Comparison of ENCODE assay signal across 9 mouse cellular contexts in the genomic region with DNA sequence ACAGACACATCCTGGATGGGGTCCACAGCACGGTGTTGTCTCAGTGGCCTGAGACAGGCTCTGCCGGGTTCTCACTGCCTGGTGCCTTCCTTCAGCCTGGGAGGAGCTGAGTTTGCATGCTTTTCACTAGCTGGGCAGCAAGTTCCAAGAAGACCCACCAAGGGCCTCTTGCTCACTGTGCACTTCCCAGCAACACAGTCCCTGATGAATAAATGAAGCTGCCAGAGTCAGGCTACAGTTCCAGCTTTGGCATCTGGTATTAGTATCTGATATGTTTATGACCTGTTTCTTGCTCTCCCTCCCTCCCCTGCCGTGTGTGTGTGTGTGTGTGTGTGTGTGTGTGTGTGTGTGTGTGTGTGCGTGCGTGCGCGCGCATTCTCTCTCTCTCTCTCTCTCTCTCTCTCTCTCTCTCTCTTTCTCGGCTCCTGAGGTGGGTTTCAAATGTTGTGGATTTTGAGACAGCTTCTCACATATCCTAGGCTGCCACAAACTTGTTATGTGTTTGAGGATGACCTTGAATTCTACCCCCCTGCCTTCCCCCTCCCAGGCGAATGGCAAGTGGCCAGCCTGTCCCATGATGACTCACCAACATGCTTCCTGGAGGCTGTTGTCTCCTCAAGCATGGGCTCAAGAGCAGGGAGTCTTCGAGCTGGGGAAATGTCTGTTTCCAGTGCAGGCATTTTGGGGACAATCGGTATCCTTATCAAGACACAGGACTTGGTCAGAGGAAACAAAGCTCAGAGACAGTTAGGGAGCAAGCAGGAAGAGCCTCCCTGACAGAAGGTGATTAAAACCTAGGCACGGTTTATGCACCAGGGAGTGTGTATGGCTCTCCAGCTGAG.
DNase-seq lines count a peak whose midpoint lies in the region; ATAC-seq and TF ChIP-seq lines count a peak whose summit lies in the region.
"Had no signal": no experiment of that assay in that cellular context is flagged by ENCODE, and none has a peak within 500 bp of the region (broad histone marks: within the 10 kb centered on the region; RNA-seq: fewer than 3 reads in every experiment).

No protein-coding gene starts in this region.

- peak overlapping the region; percentile 33; the same call in 1 of the 2 replicates for H3K27ac ChIP-seq in intestine, embryonic 16.5 days (ENCODE audit: low read length)
- H3K27ac ChIP-seq in intestine, embryonic 15.5 days, result no peak overlapping the region
- 0 out of 2 replicates have a peak overlapping the region, but pooled peaks have one; percentile 2 for H3K27ac ChIP-seq in brown adipose tissue, adult 24 weeks (replicated peaks; ENCODE audit: low read depth, low read length)
- H3K27ac ChIP-seq in heart, embryonic 14.5 days (replicated peaks in 1 of 2; ENCODE audit: control insufficient read depth in 1 of 2, insufficient read depth in 1 of 2, low read depth in 2 of 2, low read length in 2 of 2), result peak overlapping the region; percentile 52 to 55; a peak in 3 of 4 replicates
- H3K27ac ChIP-seq in lung, embryonic 14.5 days (ENCODE audit: low read depth), result no peak overlapping the region; the same call in 1 of the 2 replicates
- H3K27ac ChIP-seq in midbrain, postnatal 0 days (ENCODE audit: low read depth, low read length), result no peak overlapping the region
- H3K27ac ChIP-seq: midbrain, embryonic 12.5 days had no signal

- H3K9me3 ChIP-seq in intestine, embryonic 16.5 days (ENCODE audit: control insufficient read depth, low read length), result no peaks in the 10 kb centered on the region
- H3K9me3 ChIP-seq in intestine, embryonic 15.5 days, result no peaks in the 10 kb centered on the region
- no peaks in the 10 kb centered on the region for H3K9me3 ChIP-seq in heart, embryonic 14.5 days (ENCODE audit: control insufficient read depth, low read length)
- no peaks in the 10 kb centered on the region for H3K9me3 ChIP-seq in lung, embryonic 14.5 days (ENCODE audit: low read depth, low read length)
- H3K9me3 ChIP-seq in midbrain, postnatal 0 days (ENCODE audit: low read length), result no peaks in the 10 kb centered on the region
- H3K9me3 ChIP-seq: midbrain, embryonic 12.5 days had no signal

- H3K9ac ChIP-seq in intestine, embryonic 16.5 days (ENCODE audit: low read depth, low read length), result no peak overlapping the region
- H3K9ac ChIP-seq in intestine, embryonic 15.5 days, result no peak overlapping the region
- no peak overlapping the region for H3K9ac ChIP-seq in heart, embryonic 14.5 days (ENCODE audit: low read length)
- H3K9ac ChIP-seq in lung, embryonic 14.5 days, result no peak overlapping the region
- H3K9ac ChIP-seq in midbrain, postnatal 0 days (replicated peaks; ENCODE audit: low read length, poor library complexity, severe bottlenecking), result no peak overlapping the region
- H3K9ac ChIP-seq: midbrain, embryonic 12.5 days had no signal

- DNase-seq in lung, embryonic 14.5 days, result peak; percentile 36
- no peak for DNase-seq in spleen, postnatal 36 days (ENCODE audit: low spot score in 2 of 2)
- DNase-seq in frontal cortex, postnatal 36 days (ENCODE audit: low spot score in 2 of 2), result no peak
- no peak for DNase-seq in midbrain, postnatal 0 days (ENCODE audit: low spot score)

- peaks cover 23% of the 10 kb centered on the region; the same call in 1 of the 2 replicates for H3K27me3 ChIP-seq in intestine, embryonic 16.5 days (replicated peaks; ENCODE audit: control insufficient read depth, insufficient read depth, low read length)
- peaks cover 20% of the 10 kb centered on the region for H3K27me3 ChIP-seq in intestine, embryonic 15.5 days (replicated peaks)
- H3K27me3 ChIP-seq in heart, embryonic 14.5 days (ENCODE audit: control insufficient read depth, insufficient read depth, low read length), result peaks cover 55% of the 10 kb centered on the region
- H3K27me3 ChIP-seq in lung, embryonic 14.5 days (ENCODE audit: insufficient read depth, low read length), result peaks cover 11% of the 10 kb centered on the region; the same call in 1 of the 2 replicates
- H3K27me3 ChIP-seq in midbrain, postnatal 0 days (ENCODE audit: insufficient read depth, low read length), result peaks cover 12% of the 10 kb centered on the region; the same call in 1 of the 2 replicates

- H3K4me3 ChIP-seq in intestine, embryonic 16.5 days (ENCODE audit: low read length), result no peak overlapping the region
- H3K4me3 ChIP-seq in intestine, embryonic 15.5 days (replicated peaks), result no peak overlapping the region
- no peak overlapping the region for H3K4me3 ChIP-seq in brown adipose tissue, adult 24 weeks (ENCODE audit: insufficient read depth, low read depth, low read length)
- H3K4me3 ChIP-seq in heart, embryonic 14.5 days (ENCODE audit: control insufficient read depth in 1 of 2, insufficient read depth in 1 of 2, low read depth in 1 of 2, low read length in 2 of 2), result no peak overlapping the region
- H3K4me3 ChIP-seq in lung, embryonic 14.5 days (ENCODE audit: low read depth, low read length), result no peak overlapping the region
- H3K4me3 ChIP-seq in midbrain, postnatal 0 days (ENCODE audit: low read depth, low read length), result no peak overlapping the region
- H3K4me3 ChIP-seq: midbrain, embryonic 12.5 days had no signal

- no peak overlapping the region for H3K4me2 ChIP-seq in intestine, embryonic 16.5 days (ENCODE audit: low read depth, low read length)
- H3K4me2 ChIP-seq in intestine, embryonic 15.5 days (replicated peaks), result no peak overlapping the region
- no peak overlapping the region for H3K4me2 ChIP-seq in heart, embryonic 14.5 days (ENCODE audit: low read length)
- H3K4me2 ChIP-seq in lung, embryonic 14.5 days, result no peak overlapping the region
- H3K4me2 ChIP-seq in midbrain, postnatal 0 days (ENCODE audit: low read depth, low read length, poor library complexity, severe bottlenecking), result no peak overlapping the region
- H3K4me2 ChIP-seq: midbrain, embryonic 12.5 days had no signal

- no peak for TF ChIP-seq CTCF in lung, embryonic 14.5 days (IDR thresholded peaks at IDR 0.05; ENCODE audit: low read depth)
- TF ChIP-seq CTCF in midbrain, postnatal 0 days (IDR thresholded peaks at IDR 0.05), result no peak

- H3K4me1 ChIP-seq in intestine, embryonic 16.5 days (ENCODE audit: control insufficient read depth, insufficient read depth, low read length), result 0 out of 2 replicates have a peak, but pooled peaks cover 2% of the 10 kb centered on the region
- no peaks in the 10 kb centered on the region for H3K4me1 ChIP-seq in intestine, embryonic 15.5 days (replicated peaks)
- H3K4me1 ChIP-seq in brown adipose tissue, adult 24 weeks (ENCODE audit: control insufficient read depth, insufficient read depth, insufficient read length, low read length), result peaks cover 7% of the 10 kb centered on the region
- peaks cover 0 to 12% of the 10 kb centered on the region in 2 experiments; a peak in 2 of 4 replicates for H3K4me1 ChIP-seq in heart, embryonic 14.5 days (ENCODE audit: control insufficient read depth in 2 of 2, insufficient read depth in 2 of 2, low read length in 2 of 2)
- no peaks in the 10 kb centered on the region for H3K4me1 ChIP-seq in lung, embryonic 14.5 days (ENCODE audit: insufficient read depth)
- H3K4me1 ChIP-seq in midbrain, postnatal 0 days (ENCODE audit: insufficient read depth, low read length), result no peaks in the 10 kb centered on the region

- no peaks in the 10 kb centered on the region for H3K36me3 ChIP-seq in intestine, embryonic 16.5 days (ENCODE audit: control insufficient read depth, insufficient read depth, low read length)
- no peaks in the 10 kb centered on the region for H3K36me3 ChIP-seq in intestine, embryonic 15.5 days
- H3K36me3 ChIP-seq in heart, embryonic 14.5 days (ENCODE audit: control insufficient read depth, insufficient read depth, low read length), result no peaks in the 10 kb centered on the region
- H3K36me3 ChIP-seq in lung, embryonic 14.5 days (ENCODE audit: insufficient read depth), result no peaks in the 10 kb centered on the region
- no peaks in the 10 kb centered on the region for H3K36me3 ChIP-seq in midbrain, postnatal 0 days (ENCODE audit: insufficient read depth, low read length)
- H3K36me3 ChIP-seq: midbrain, embryonic 12.5 days had no signal

- WGBS in intestine, embryonic 16.5 days, result 50% methylated on average over 7 of the region's 13 CpGs
- WGBS in intestine, embryonic 15.5 days, result 48% methylated on average over 6 of the region's 13 CpGs
- WGBS in heart, embryonic 14.5 days, result 33% methylated on average over 7 of the region's 13 CpGs
- WGBS in lung, embryonic 14.5 days, result 45% methylated on average over 7 of the region's 13 CpGs
- WGBS in midbrain, postnatal 0 days, result 55% methylated on average over 9 of the region's 13 CpGs

- ATAC-seq in intestine, embryonic 16.5 days, result peak; percentile 44; the same call in 1 of the 2 replicates
- ATAC-seq in intestine, embryonic 15.5 days, result no peak
- peak; percentile 47 for ATAC-seq in heart, embryonic 14.5 days (ENCODE audit: insufficient number of reproducible peaks, insufficient read depth, low FRiP score, low read depth)
- ATAC-seq in lung, embryonic 14.5 days (ENCODE audit: insufficient read depth), result peak; percentile 31; the same call in 1 of the 2 replicates
- ATAC-seq in midbrain, postnatal 0 days (ENCODE audit: low FRiP score), result no peak

Comparison
In these comparisons a context has a peak if more than half of its experiments do, and no peak if none do; other contexts are left out.
1. ATAC-seq: peak in intestine, embryonic 16.5 days (single experiment), heart, embryonic 14.5 days (single experiment) and lung, embryonic 14.5 days (single experiment); none in intestine, embryonic 15.5 days (single experiment) and midbrain, postnatal 0 days (single experiment).
2. H3K27ac ChIP-seq: peak in intestine, embryonic 16.5 days (single experiment), brown adipose tissue, adult 24 weeks (single experiment) and heart, embryonic 14.5 days (2 of 2); none in intestine, embryonic 15.5 days (single experiment), lung, embryonic 14.5 days (single experiment) and midbrain, postnatal 0 days (single experiment).